Mouse (Mus musculus) E14TG2a.4 (cell line): ENCODE data around the gene Ptpn13.

Experiments used
- CTCF ChIP-seq: conservative IDR thresholded peaks from 2 replicates; pipeline ENCODE4 v1.5.1; 2014; ENCODE audit warnings: low read length
- NANOG ChIP-seq: IDR thresholded peaks from 2 replicates; pipeline ENCODE4 v1.6.1; 2014; ENCODE audit warnings: borderline replicate concordance, low read length, mixed read lengths
- POU5F1 ChIP-seq: IDR thresholded peaks from 2 replicates; pipeline ENCODE4 v1.6.1; 2014; ENCODE audit warnings: low read length, borderline replicate concordance

DNA sequence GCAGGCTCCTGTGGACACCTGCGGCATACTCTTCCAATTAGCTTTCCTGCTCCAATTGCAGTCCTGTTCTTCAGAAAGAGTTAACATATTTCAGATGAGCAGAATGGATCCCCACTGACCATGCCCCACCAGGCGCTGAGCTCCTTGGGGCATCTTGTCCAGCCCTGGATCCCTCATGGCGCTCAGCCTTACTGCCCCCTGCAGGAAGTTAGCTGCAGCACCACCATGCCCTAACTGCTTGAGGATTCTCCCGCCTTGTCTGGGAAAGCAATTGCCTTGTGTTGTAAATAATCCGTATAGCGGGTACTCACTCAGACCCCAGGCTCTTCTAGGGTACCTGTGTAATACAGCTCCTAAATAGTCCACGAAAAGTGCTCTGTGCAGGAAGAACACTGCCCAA lies 162.2 kb downstream of the Ptpn13 start:
- no peak for TF ChIP-seq POU5F1
- peak; percentile 90 for TF ChIP-seq CTCF
- TF ChIP-seq NANOG, result no peak
